Mouse (Mus musculus) MEL-GATA-1-ER (cell line): ENCODE results near the gene Rpa1.
"Not testable (repeated sequence)": the region's sequence is repeated elsewhere in the genome, so short reads cannot be mapped to it uniquely, and the experiment has no call there.

Experiments
- DNase-seq: peaks from one replicate; pipeline ENCODE4 v3.0.0-alpha.2; 2012; ENCODE audit warnings: low read depth; ENCODE audit errors: extremely low read depth

Rpa1 gene

GRCm38 (mm10) chr11:75323326-75323737 lies 24.8 kb downstream of the Rpa1 start:
- no peak for DNase-seq

- no peak for DNase-seq
These were observed 28.9 kb downstream of the Rpa1 start for GRCm38 (mm10) chr11:75319246-75319645.

GRCm38 (mm10) chr11:75318351-75319221 lies 29.5 kb downstream of the Rpa1 start:
- DNase-seq, result no peak

GRCm38 (mm10) chr11:75313834-75314233 lies 34.3 kb downstream of the Rpa1 start:
- peak; percentile 75 for DNase-seq

- DNase-seq, result no peak
These were observed 36.4 kb downstream of the Rpa1 start for GRCm38 (mm10) chr11:75311751-75312150.

- DNase-seq, result no peak
These were observed 37.3 kb downstream of the Rpa1 start for GRCm38 (mm10) chr11:75310813-75311212.

- DNase-seq, result no peak
These were observed 39.5 kb downstream of the Rpa1 start for GRCm38 (mm10) chr11:75308650-75309049.

GRCm38 (mm10) chr11:75304797-75305196 lies 43.3 kb downstream of the Rpa1 start:
- DNase-seq, result no peak

GRCm38 (mm10) chr11:75300954-75301353 lies 47.2 kb downstream of the Rpa1 start:
- DNase-seq, result no peak

GRCm38 (mm10) chr11:75299786-75300185 lies 48.3 kb downstream of the Rpa1 start:
- DNase-seq, result no peak

- no peak for DNase-seq
These were observed 49.6 kb downstream of the Rpa1 start for GRCm38 (mm10) chr11:75298491-75298890.

- no peak for DNase-seq
These were observed 50.5 kb downstream of the Rpa1 start for GRCm38 (mm10) chr11:75297631-75298030.

GRCm38 (mm10) chr11:75296406-75297005 lies 51.6 kb downstream of the Rpa1 start:
- no peak for DNase-seq

- DNase-seq, result not testable (repeated sequence)
These were observed 52.6 kb downstream of the Rpa1 start for GRCm38 (mm10) chr11:75295534-75295933.

GRCm38 (mm10) chr11:75294862-75295261 lies 53.3 kb downstream of the Rpa1 start:
- DNase-seq, result no peak

- DNase-seq, result no peak
These were observed 54.2 kb downstream of the Rpa1 start for GRCm38 (mm10) chr11:75293852-75294361.

- no peak for DNase-seq
These were observed 55.8 kb downstream of the Rpa1 start for GRCm38 (mm10) chr11:75292281-75292680.

GRCm38 (mm10) chr11:75291389-75292215 lies 56.5 kb downstream of the Rpa1 start:
- no peak for DNase-seq

- peak; percentile 58 for DNase-seq
These were observed 57.4 kb downstream of the Rpa1 start for GRCm38 (mm10) chr11:75290566-75291271.

GRCm38 (mm10) chr11:75289120-75289519 lies 59.0 kb downstream of the Rpa1 start:
- DNase-seq, result no peak

GRCm38 (mm10) chr11:75288517-75288916 lies 59.6 kb downstream of the Rpa1 start:
- no peak for DNase-seq
